Mouse (Mus musculus): Measurements from ENCODE around the gene Jdp2. TPM values are rescaled to one million over a fixed set of nuclear protein-coding genes. Genes with fewer than 3 reads are reported as not detected.
A peak's percentile ranks its signal among the peaks of the same experiment; 100 is the strongest.
"Not testable (repeated sequence)": the region's sequence is repeated elsewhere in the genome, so short reads cannot be mapped to it uniquely, and the experiment has no call there.

Jdp2 gene
- polyA plus RNA-seq, 1 experiment from 2014 or later: 1.4 TPM

DNA sequence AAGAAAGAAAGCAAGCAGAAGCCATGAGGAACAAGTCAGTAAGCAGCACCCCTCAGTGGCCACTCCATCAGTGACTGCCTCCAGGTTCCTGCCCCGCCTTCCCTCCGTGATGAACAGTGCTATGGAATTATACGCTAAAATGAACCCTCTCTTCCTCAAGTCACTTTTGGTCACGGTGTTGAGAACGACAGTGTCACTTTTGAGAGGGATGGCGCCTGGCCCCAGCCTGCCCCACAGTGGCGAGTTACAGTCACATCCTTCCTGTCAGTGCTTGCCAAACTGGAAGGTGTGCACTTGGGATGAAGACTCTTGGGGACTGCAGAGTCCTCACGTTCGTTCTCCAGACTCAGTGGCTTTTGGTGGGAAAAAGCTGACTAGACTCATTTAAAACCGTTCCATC is 48.5 kb downstream of the Jdp2 start:
- ATAC-seq (ENCODE audit: insufficient number of reproducible peaks, insufficient read depth, low FRiP score, low read depth): no peak
- H3K4me1 ChIP-seq (ENCODE audit: control insufficient read depth, insufficient read depth, low read length): no peaks in the 10 kb centered on the region
- H3K9me3 ChIP-seq (ENCODE audit: control insufficient read depth, low read depth, low read length): no peaks in the 10 kb centered on the region
- whole genome bisulfite sequencing: 52% methylated on average over 10 of the region's 10 CpGs
- H3K4me2 ChIP-seq (replicated peaks; ENCODE audit: low read depth, low read length): no peak overlapping the region
- H3K36me3 ChIP-seq (ENCODE audit: control insufficient read depth, insufficient read depth, low read length): no peaks in the 10 kb centered on the region
- H3K27ac ChIP-seq (ENCODE audit: low read length): no peak overlapping the region
- H3K4me3 ChIP-seq (ENCODE audit: low read depth, low read length): no peak overlapping the region
- no peaks in the 10 kb centered on the region for H3K27me3 ChIP-seq (ENCODE audit: control insufficient read depth, insufficient read depth, low read length)
- no peak overlapping the region for H3K9ac ChIP-seq (replicated peaks; ENCODE audit: low read depth, low read length)

GRCm38 (mm10) chr12:85647955-85648354 is 49.1 kb downstream of the Jdp2 start:
- H3K9me3 ChIP-seq (ENCODE audit: control insufficient read depth, low read depth, low read length): no peaks in the 10 kb centered on the region
- no peak overlapping the region for H3K27ac ChIP-seq (ENCODE audit: low read length)
- WGBS: 88% methylated on average over 1 of the region's 1 CpGs
- no peaks in the 10 kb centered on the region for H3K4me1 ChIP-seq (ENCODE audit: control insufficient read depth, insufficient read depth, low read length)
- H3K4me2 ChIP-seq (replicated peaks; ENCODE audit: low read depth, low read length): no peak overlapping the region
- H3K36me3 ChIP-seq (ENCODE audit: control insufficient read depth, insufficient read depth, low read length): no peaks in the 10 kb centered on the region
- no peaks in the 10 kb centered on the region for H3K27me3 ChIP-seq (ENCODE audit: control insufficient read depth, insufficient read depth, low read length)
- no peak overlapping the region for H3K9ac ChIP-seq (replicated peaks; ENCODE audit: low read depth, low read length)
- H3K4me3 ChIP-seq (ENCODE audit: low read depth, low read length): no peak overlapping the region
- no peak for ATAC-seq (ENCODE audit: insufficient number of reproducible peaks, insufficient read depth, low FRiP score, low read depth)

GRCm38 (mm10) chr12:85659319-85659718 is 60.5 kb downstream of the Jdp2 start:
- no peak overlapping the region for H3K27ac ChIP-seq (ENCODE audit: low read length)
- no peak for ATAC-seq (ENCODE audit: insufficient number of reproducible peaks, insufficient read depth, low FRiP score, low read depth)
- H3K4me1 ChIP-seq (ENCODE audit: control insufficient read depth, insufficient read depth, low read length): no peaks in the 10 kb centered on the region
- no peaks in the 10 kb centered on the region for H3K27me3 ChIP-seq (ENCODE audit: control insufficient read depth, insufficient read depth, low read length)
- no peak overlapping the region for H3K4me2 ChIP-seq (replicated peaks; ENCODE audit: low read depth, low read length)
- H3K4me3 ChIP-seq (ENCODE audit: low read depth, low read length): no peak overlapping the region
- no peaks in the 10 kb centered on the region for H3K9me3 ChIP-seq (ENCODE audit: control insufficient read depth, low read depth, low read length)
- 55% methylated on average over 2 of the region's 2 CpGs for WGBS
- no peak overlapping the region for H3K9ac ChIP-seq (replicated peaks; ENCODE audit: low read depth, low read length)
- no peaks in the 10 kb centered on the region for H3K36me3 ChIP-seq (ENCODE audit: control insufficient read depth, insufficient read depth, low read length)

DNA sequence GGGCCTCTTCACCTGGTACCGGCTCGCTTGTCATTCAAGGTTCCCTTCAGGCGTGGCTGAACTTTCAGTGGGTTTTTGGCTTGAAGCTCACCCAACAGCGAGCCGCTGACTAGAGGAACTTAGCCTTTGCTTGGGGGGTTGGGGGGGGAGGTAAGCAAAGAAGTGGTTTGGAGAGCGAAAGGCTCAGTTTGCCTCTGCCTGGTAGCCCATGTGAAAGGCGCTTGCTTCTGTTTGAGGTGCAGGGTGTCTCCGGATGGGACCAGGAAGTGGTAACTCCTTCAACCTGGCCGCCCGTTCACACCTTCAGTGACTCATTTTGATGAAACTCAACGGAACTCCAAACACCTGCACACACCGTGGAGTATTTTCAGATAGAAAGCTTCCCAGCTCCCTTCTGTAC is 62.0 kb downstream of the Jdp2 start:
- no peak for ATAC-seq (ENCODE audit: insufficient number of reproducible peaks, insufficient read depth, low FRiP score, low read depth)
- Histone ChIP-seq H3K4me2 (replicated peaks; ENCODE audit: low read depth, low read length) (no peak overlapping the region), H3K27ac (ENCODE audit: low read length) (no peak overlapping the region), H3K9ac (replicated peaks; ENCODE audit: low read depth, low read length) (no peak overlapping the region), H3K27me3 (ENCODE audit: control insufficient read depth, insufficient read depth, low read length) (no peaks in the 10 kb centered on the region), H3K36me3 (ENCODE audit: control insufficient read depth, insufficient read depth, low read length) (no peaks in the 10 kb centered on the region), H3K4me3 (ENCODE audit: low read depth, low read length) (no peak overlapping the region), H3K9me3 (ENCODE audit: control insufficient read depth, low read depth, low read length) (no peaks in the 10 kb centered on the region), H3K4me1 (ENCODE audit: control insufficient read depth, insufficient read depth, low read length) (no peaks in the 10 kb centered on the region)
- 87% methylated on average over 12 of the region's 12 CpGs for WGBS

GRCm38 (mm10) chr12:85662232-85662631 is 63.4 kb downstream of the Jdp2 start:
- H3K9ac ChIP-seq (replicated peaks; ENCODE audit: low read depth, low read length); H3K27me3 ChIP-seq (ENCODE audit: control insufficient read depth, insufficient read depth, low read length); H3K4me1 ChIP-seq (ENCODE audit: control insufficient read depth, insufficient read depth, low read length); H3K4me2 ChIP-seq (replicated peaks; ENCODE audit: low read depth, low read length); H3K9me3 ChIP-seq (ENCODE audit: control insufficient read depth, low read depth, low read length); H3K27ac ChIP-seq (ENCODE audit: low read length); H3K36me3 ChIP-seq (ENCODE audit: control insufficient read depth, insufficient read depth, low read length); H3K4me3 ChIP-seq (ENCODE audit: low read depth, low read length); ATAC-seq (ENCODE audit: insufficient number of reproducible peaks, insufficient read depth, low FRiP score, low read depth): not testable (repeated sequence)
- WGBS: 85% methylated on average over 8 of the region's 8 CpGs

- 14% methylated on average over 9 of the region's 9 CpGs for WGBS
Measured at GRCm38 (mm10) chr12:85662896-85663295, 64.1 kb downstream of the Jdp2 start.

GRCm38 (mm10) chr12:85666112-85666511 is 67.3 kb downstream of the Jdp2 start:
- no peaks in the 10 kb centered on the region for H3K27me3 ChIP-seq (ENCODE audit: control insufficient read depth, insufficient read depth, low read length)
- H3K4me3 ChIP-seq (ENCODE audit: low read depth, low read length): no peak overlapping the region
- H3K9ac ChIP-seq (replicated peaks; ENCODE audit: low read depth, low read length): no peak overlapping the region
- no peaks in the 10 kb centered on the region for H3K36me3 ChIP-seq (ENCODE audit: control insufficient read depth, insufficient read depth, low read length)
- no peaks in the 10 kb centered on the region for H3K9me3 ChIP-seq (ENCODE audit: control insufficient read depth, low read depth, low read length)
- H3K4me1 ChIP-seq (ENCODE audit: control insufficient read depth, insufficient read depth, low read length): peaks cover 9% of the 10 kb centered on the region
- no peak overlapping the region for H3K4me2 ChIP-seq (replicated peaks; ENCODE audit: low read depth, low read length)
- ATAC-seq (ENCODE audit: insufficient number of reproducible peaks, insufficient read depth, low FRiP score, low read depth): no peak
- H3K27ac ChIP-seq (ENCODE audit: low read length): no peak overlapping the region
- 75% methylated on average over 8 of the region's 8 CpGs for whole genome bisulfite sequencing

More at GRCm38 (mm10) chr12:85662896-85663295, 64.1 kb downstream of the Jdp2 start:
- H3K9ac ChIP-seq (replicated peaks; ENCODE audit: low read depth, low read length): no peak overlapping the region
- H3K36me3 ChIP-seq (ENCODE audit: control insufficient read depth, insufficient read depth, low read length): no peaks in the 10 kb centered on the region
- H3K4me3 ChIP-seq (ENCODE audit: low read depth, low read length): no peak overlapping the region
- H3K27ac ChIP-seq (ENCODE audit: low read length): no peak overlapping the region
- H3K4me1 ChIP-seq (ENCODE audit: control insufficient read depth, insufficient read depth, low read length): no peaks in the 10 kb centered on the region
- H3K4me2 ChIP-seq (replicated peaks; ENCODE audit: low read depth, low read length): no peak overlapping the region
- ATAC-seq (ENCODE audit: insufficient number of reproducible peaks, insufficient read depth, low FRiP score, low read depth): no peak
- H3K9me3 ChIP-seq (ENCODE audit: control insufficient read depth, low read depth, low read length): no peaks in the 10 kb centered on the region
- no peaks in the 10 kb centered on the region for H3K27me3 ChIP-seq (ENCODE audit: control insufficient read depth, insufficient read depth, low read length)

DNA sequence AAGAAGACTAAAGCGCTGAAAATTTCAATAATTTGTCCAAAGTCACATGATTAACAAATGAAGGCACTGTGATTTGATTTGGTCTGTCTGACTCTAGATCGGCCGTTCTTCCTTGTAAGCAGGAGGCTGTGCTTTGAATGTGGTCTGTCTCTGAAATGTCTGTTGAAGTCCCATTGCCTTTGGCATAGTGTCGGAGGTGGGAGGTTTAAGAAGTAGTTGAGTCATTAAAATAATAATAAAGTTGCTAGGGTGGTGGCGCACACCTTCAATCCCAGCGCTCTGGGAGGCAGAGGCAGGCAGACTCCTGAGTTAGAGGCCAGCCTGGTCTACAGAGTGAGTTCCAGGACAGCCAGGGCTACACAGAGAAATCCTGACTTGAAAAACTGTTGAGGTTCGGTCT is 68.2 kb downstream of the Jdp2 start:
- no peaks in the 10 kb centered on the region for H3K27me3 ChIP-seq (ENCODE audit: control insufficient read depth, insufficient read depth, low read length)
- peaks cover 9% of the 10 kb centered on the region for H3K4me1 ChIP-seq (ENCODE audit: control insufficient read depth, insufficient read depth, low read length)
- H3K4me2 ChIP-seq (replicated peaks; ENCODE audit: low read depth, low read length): no peak overlapping the region
- ATAC-seq (ENCODE audit: insufficient number of reproducible peaks, insufficient read depth, low FRiP score, low read depth): no peak
- H3K9me3 ChIP-seq (ENCODE audit: control insufficient read depth, low read depth, low read length): no peaks in the 10 kb centered on the region
- H3K4me3 ChIP-seq (ENCODE audit: low read depth, low read length): no peak overlapping the region
- no peaks in the 10 kb centered on the region for H3K36me3 ChIP-seq (ENCODE audit: control insufficient read depth, insufficient read depth, low read length)
- H3K9ac ChIP-seq (replicated peaks; ENCODE audit: low read depth, low read length): no peak overlapping the region
- no peak overlapping the region for H3K27ac ChIP-seq (ENCODE audit: low read length)
- 93% methylated on average over 7 of the region's 7 CpGs for WGBS

DNA sequence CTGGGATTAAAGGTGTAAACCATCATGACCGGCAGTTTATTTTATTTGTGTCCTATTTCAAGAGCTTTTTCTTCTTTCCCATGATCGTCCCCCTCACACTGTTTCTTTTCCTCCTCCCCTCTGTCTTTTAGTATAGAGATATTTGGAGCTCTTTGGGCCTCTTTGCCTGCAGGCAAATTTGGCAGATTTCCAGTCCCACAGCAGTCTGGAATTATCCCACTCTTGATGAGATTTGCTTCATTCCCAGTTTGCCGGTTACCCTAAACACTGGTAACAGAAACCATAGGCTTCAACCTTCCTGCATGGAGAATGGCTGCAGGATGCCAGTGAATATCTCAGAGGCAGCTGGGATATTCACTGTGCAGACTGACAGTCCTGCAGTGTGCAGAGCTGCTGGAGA is 69.9 kb downstream of the Jdp2 start:
- 0 out of 2 replicates have a peak overlapping the region, but pooled peaks have one; percentile 7 for H3K27ac ChIP-seq (ENCODE audit: low read length)

More for the DNA sequence above, 69.9 kb downstream of the Jdp2 start:
- Histone ChIP-seq H3K4me3 (ENCODE audit: low read depth, low read length) (no peak overlapping the region), H3K27me3 (ENCODE audit: control insufficient read depth, insufficient read depth, low read length) (no peaks in the 10 kb centered on the region), H3K9me3 (ENCODE audit: control insufficient read depth, low read depth, low read length) (no peaks in the 10 kb centered on the region), H3K4me2 (replicated peaks; ENCODE audit: low read depth, low read length) (no peak overlapping the region), H3K36me3 (ENCODE audit: control insufficient read depth, insufficient read depth, low read length) (no peaks in the 10 kb centered on the region), H3K9ac (replicated peaks; ENCODE audit: low read depth, low read length) (no peak overlapping the region), H3K4me1 (ENCODE audit: control insufficient read depth, insufficient read depth, low read length) (peaks cover 9% of the 10 kb centered on the region)
- 24% methylated on average over 3 of the region's 3 CpGs for WGBS
- no peak for ATAC-seq (ENCODE audit: insufficient number of reproducible peaks, insufficient read depth, low FRiP score, low read depth)

Measured in stomach, embryonic 14.5 days (tissue).